Mouse (Mus musculus) kidney, adult 2 months (tissue): ENCODE data around the gene Ltf. TPM values are rescaled to one million over a fixed set of nuclear protein-coding genes. Genes with fewer than 3 reads are reported as not detected.

Experiments used
- DNase-seq: peaks from one replicate; pipeline ENCODE4 v3.0.0; 2021
- H3K27ac ChIP-seq: fragments of 200-500 bp; 2 replicates; pipeline ENCODE4 v1.5.1; 2012; ENCODE audit warnings: low read depth, low read length, control low read depth, inconsistent platforms; ENCODE audit not compliant: insufficient read depth
- H3K27me3 ChIP-seq: fragments of 200-500 bp; replicated peaks from 2 replicates; pipeline ENCODE4 v1.6.1; 2012; ENCODE audit warnings: mild to moderate bottlenecking, moderate library complexity, low read length, inconsistent platforms; ENCODE audit not compliant: control insufficient read depth, insufficient read depth
- H3K36me3 ChIP-seq: fragments of 200-500 bp; 2 replicates; pipeline ENCODE4 v1.6.1; 2012; ENCODE audit warnings: mild to moderate bottlenecking, moderate library complexity, low read length, inconsistent platforms; ENCODE audit not compliant: control insufficient read depth, insufficient read depth
- H3K4me1 ChIP-seq: fragments of 200-500 bp; 2 replicates; pipeline ENCODE4 v1.6.1; 2011; ENCODE audit warnings: low read length; ENCODE audit not compliant: control insufficient read depth, insufficient read depth
- H3K4me3 ChIP-seq: fragments of 200-500 bp; 2 replicates; pipeline ENCODE4 v1.5.1; 2011; ENCODE audit warnings: mild to moderate bottlenecking, low read depth, low read length, control low read depth; ENCODE audit not compliant: insufficient read depth
- CTCF ChIP-seq: fragments of 200-500 bp; conservative IDR thresholded peaks from 2 replicates; pipeline ENCODE4 v1.5.1; 2011; ENCODE audit warnings: low read depth, mild to moderate bottlenecking, control low read depth, low read length, moderate library complexity, mixed read lengths; ENCODE audit not compliant: insufficient read depth, insufficient read length
- POLR2A ChIP-seq: fragments of 200-500 bp; IDR thresholded peaks from one replicate; pipeline ENCODE4 v1.6.1; 2011; ENCODE audit warnings: low read depth, low read length, control low read depth
- WGBS: fragments of 180-500 bp; shearing (Covaris S2); methylation state at CpG from one replicate; pipeline ENCODE4 v1.1.7; 2018; 5-methylcytosine and 5-hydroxymethylcytosine counted together
- polyA plus RNA-seq: library from polyadenylated mRNA; depleted of rRNA; stranded (reverse); fragments of >200 nt; gene quantifications from 2 replicates; pipeline ENCODE4 v1.2.3, GENCODE M21; 2012

Ltf gene
- polyA plus RNA-seq, 1 experiment, result 0.63 TPM

- Histone ChIP-seq H3K36me3 (no peaks in the 10 kb centered on the region), H3K27ac (no peak overlapping the region), H3K4me3 (no peak overlapping the region), H3K27me3 (no peaks in the 10 kb centered on the region), H3K4me1 (0 out of 2 replicates have a peak, but pooled peaks cover 4% of the 10 kb centered on the region)
- TF ChIP-seq CTCF, result no peak
- no peak for TF ChIP-seq POLR2A
- 80% methylated on average over 12 of the region's 12 CpGs for WGBS
- DNase-seq, result no peak
Observed at GRCm38 (mm10) chr9:111001621-111002020, 17.4 kb upstream of the Ltf start.

DNA sequence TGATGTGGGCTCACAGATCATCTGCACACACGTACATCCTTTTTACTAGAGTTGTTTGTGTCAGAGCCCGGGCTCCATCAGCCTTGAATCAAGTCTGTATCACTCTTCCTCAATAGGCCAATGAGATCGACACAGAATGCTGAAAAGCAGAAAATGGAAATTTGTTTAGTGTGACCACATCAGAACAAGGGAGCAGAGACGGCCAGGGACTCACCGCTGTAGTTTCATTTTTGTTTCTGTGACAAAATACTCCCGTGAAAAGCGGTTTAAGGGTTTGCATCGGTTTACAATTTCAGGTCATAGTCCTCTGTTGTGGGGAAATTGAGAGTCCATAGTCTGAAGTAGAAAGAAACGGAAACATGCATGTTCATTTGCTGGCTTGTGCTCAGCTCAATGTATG, 15.8 kb upstream of the Ltf start:
- H3K4me1 ChIP-seq, result 0 out of 2 replicates have a peak, but pooled peaks cover 4% of the 10 kb centered on the region
- no peak for DNase-seq
- no peak overlapping the region for H3K4me3 ChIP-seq
- H3K27ac ChIP-seq, result no peak overlapping the region
- WGBS, result 89% methylated on average over 9 of the region's 9 CpGs
- no peaks in the 10 kb centered on the region for H3K36me3 ChIP-seq
- no peak for TF ChIP-seq POLR2A
- no peak for TF ChIP-seq CTCF
- H3K27me3 ChIP-seq, result no peaks in the 10 kb centered on the region

DNA sequence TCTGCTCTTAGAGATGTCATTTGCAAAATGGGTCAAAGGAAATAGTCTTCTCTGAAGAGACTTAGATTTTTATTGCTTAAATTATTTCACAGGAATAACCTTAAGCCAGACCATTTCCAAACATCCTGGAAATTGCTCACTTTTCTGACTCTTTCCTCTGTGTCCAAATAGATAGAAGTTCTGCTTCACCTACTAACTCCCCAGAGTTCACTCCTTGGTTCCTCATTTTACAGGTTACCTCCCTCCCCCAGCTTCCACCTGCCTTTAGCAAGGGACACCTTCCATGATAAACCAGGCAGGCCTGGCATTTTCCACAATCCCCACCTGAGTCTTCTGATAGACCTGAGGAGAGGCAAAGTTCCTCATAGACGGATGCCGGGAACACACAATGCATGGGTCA, 12.5 kb upstream of the Ltf start:
- no peak overlapping the region for H3K27ac ChIP-seq
- DNase-seq, result no peak
- no peak for TF ChIP-seq POLR2A
- TF ChIP-seq CTCF, result no peak
- no peaks in the 10 kb centered on the region for H3K4me1 ChIP-seq
- no peaks in the 10 kb centered on the region for H3K27me3 ChIP-seq
- H3K36me3 ChIP-seq, result no peaks in the 10 kb centered on the region
- no peak overlapping the region for H3K4me3 ChIP-seq
- 95% methylated on average over 2 of the region's 2 CpGs for WGBS

DNA sequence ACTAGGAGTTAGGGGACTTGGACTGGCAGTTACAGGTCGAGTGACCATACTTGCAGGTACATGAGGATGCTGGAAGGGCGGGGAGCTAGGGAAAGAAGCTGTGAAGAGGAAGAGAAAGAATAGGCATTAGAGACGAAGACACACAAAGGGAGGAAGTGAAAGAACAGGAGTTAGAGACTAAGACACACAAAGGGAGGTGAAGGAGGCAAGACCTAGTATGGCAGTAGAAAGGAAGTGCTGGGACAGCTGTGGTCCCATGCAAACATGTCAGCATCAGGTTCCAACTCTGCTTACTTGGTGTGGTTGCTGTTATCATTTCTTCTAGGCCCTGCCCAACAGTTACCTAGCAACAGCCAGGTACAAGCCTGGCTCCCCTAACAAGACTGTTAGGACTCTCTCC, 9.3 kb upstream of the Ltf start:
- H3K4me1 ChIP-seq, result no peaks in the 10 kb centered on the region
- no peaks in the 10 kb centered on the region for H3K36me3 ChIP-seq
- H3K27ac ChIP-seq, result no peak overlapping the region
- 69% methylated on average over 3 of the region's 3 CpGs for WGBS
- no peak for DNase-seq
- H3K27me3 ChIP-seq, result no peaks in the 10 kb centered on the region
- no peak for TF ChIP-seq POLR2A
- H3K4me3 ChIP-seq, result no peak overlapping the region

- H3K36me3 ChIP-seq, result no peaks in the 10 kb centered on the region
- DNase-seq, result peak; percentile 75
- H3K4me3 ChIP-seq, result no peak overlapping the region
- no peaks in the 10 kb centered on the region for H3K4me1 ChIP-seq
- no peak for TF ChIP-seq CTCF
- WGBS, result 57% methylated on average over 9 of the region's 9 CpGs
- H3K27ac ChIP-seq, result peak overlapping the region; percentile 80
- no peaks in the 10 kb centered on the region for H3K27me3 ChIP-seq
Observed at GRCm38 (mm10) chr9:111011550-111011949, 7.5 kb upstream of the Ltf start.

GRCm38 (mm10) chr9:111012041-111012440, 7.0 kb upstream of the Ltf start:
- TF ChIP-seq CTCF (no peak), POLR2A (no peak)
- 86% methylated on average over 3 of the region's 3 CpGs for whole genome bisulfite sequencing
- Histone ChIP-seq H3K27ac (peak overlapping the region; percentile 71), H3K36me3 (no peaks in the 10 kb centered on the region), H3K4me3 (no peak overlapping the region), H3K4me1 (no peaks in the 10 kb centered on the region), H3K27me3 (no peaks in the 10 kb centered on the region)
- DNase-seq, result peak; percentile 73

DNA sequence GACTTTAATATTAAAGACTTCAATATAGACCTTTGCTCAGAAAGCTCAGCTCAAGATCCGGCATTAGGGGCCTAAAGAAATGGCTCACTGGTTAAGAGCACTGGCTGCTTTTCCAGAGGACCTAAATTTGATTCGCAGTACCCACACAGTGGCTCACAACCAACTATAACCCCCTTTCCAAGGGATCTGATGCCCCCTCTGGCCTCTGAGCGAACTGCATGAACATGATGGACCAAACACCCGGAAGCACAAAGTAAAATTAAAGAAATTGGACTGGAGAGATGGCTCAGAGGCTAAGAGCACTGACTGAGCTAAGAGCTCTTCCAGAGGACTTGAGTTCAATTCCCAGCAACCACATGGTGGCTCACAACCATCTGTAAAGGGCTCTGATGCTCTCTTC, 3.4 kb upstream of the Ltf start:
- DNase-seq, result no peak
- WGBS, result 85% methylated on average over 4 of the region's 4 CpGs
- Histone ChIP-seq H3K4me3 (no peak overlapping the region), H3K27me3 (no peaks in the 10 kb centered on the region), H3K4me1 (no peaks in the 10 kb centered on the region), H3K27ac (no peak overlapping the region), H3K36me3 (no peaks in the 10 kb centered on the region)
- TF ChIP-seq CTCF (0 out of 2 replicates have a peak, but pooled peaks have one; percentile 5), POLR2A (no peak)

DNA sequence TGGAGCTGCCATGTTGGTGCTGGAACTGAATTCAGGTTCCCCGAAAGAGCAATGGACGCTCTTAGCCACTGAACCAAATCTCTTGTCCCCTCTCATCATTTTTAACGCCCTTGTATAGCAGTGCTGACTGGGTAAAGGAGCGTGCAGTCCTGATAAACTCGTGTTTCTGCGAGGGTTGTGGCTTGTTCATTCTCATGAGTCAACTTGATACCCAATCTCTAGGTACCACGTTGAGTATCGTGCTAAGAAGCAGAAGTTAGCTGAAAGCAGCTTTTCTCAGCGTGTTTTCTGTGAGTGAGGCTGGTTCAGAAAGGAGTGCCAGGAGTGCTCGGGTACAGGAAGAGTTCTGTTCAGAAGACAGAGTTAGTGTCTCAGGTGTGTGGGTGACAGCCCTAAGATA, 7.7 kb downstream of the Ltf start:
- 90% methylated on average over 10 of the region's 10 CpGs for WGBS
- no peak overlapping the region for H3K4me3 ChIP-seq
- H3K27me3 ChIP-seq, result no peaks in the 10 kb centered on the region
- DNase-seq, result no peak
- no peak overlapping the region for H3K27ac ChIP-seq
- no peaks in the 10 kb centered on the region for H3K4me1 ChIP-seq
- TF ChIP-seq POLR2A, result no peak
- no peak for TF ChIP-seq CTCF
- H3K36me3 ChIP-seq, result no peaks in the 10 kb centered on the region
